Mouse (Mus musculus): ENCODE results near the gene Bfsp1.

DNA sequence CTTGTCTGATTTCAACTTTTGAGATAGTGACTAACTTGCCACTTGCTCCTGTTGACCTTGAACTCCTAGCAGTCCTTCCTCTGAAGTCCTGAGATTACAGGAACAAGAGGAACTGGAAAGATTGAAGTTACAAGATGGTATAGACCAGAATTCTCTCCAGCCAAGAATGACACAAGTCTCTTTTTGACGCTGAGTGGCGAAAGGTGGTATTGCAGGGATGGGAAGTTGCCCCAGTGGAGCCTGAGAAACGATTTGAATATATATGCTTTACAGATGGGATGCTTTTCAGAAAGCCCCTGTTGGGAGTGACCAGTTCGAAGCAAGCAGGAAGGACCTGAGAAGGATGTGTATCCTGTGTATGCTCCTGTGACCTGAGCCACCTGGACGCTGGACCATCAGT, 54.2 kb downstream of the Bfsp1 start:
- TF ChIP-seq EP300 (IDR thresholded peaks at IDR 0.05; ENCODE audit: low read depth), result no peak
- no peak for TF ChIP-seq CTCF (IDR thresholded peaks at IDR 0.05; ENCODE audit: low read depth)

All from heart, postnatal 0 days (tissue).